Mouse (Mus musculus) NIH3T3 (cell line): ENCODE results near the gene Polrmt.

ENCODE experiments used
- DNase-seq: peaks from one replicate; pipeline ENCODE4 v3.0.0-alpha.2; 2012; ENCODE audit warnings: low read depth

Polrmt gene

DNA sequence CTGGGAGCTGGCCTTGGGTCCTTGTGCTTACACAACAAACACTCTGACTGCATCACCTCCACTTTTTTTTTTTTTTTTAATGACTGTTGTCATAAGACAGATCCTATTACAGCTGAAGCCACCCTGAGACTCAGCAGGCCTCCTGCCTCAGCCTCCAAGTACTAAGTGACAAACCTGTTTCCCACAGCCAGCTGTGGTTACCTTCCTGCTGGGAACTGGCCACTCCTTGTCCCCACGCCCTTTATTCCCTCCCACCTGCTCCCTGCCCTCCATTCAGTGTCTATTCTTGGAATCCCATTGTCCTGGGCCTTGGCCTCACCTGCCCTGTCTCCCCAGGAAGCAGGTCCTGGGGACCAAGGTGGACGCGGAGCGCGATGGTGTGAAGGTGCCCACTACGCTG lies 58.9 kb downstream of the Polrmt start:
- no peak for DNase-seq

DNA sequence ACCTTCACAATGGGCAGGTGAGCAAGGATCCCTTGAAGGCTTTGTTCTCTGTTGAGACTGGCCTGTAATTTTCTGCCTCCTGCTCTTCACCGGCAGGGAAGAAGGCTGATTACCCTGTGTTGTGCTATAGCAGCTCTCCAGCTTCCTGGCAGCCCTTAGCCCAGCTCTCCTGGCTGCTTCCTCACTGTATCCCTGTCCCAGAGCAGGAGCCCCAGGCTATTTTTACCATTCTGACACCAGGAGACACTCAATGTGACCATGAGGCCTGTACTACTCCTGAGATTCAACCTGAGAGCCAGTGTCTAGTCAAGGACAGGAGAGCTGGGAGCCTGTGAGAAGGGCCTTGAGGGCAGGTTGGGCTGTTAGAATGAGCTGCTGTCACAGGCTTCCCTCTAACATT lies 59.7 kb downstream of the Polrmt start:
- no peak for DNase-seq

DNA sequence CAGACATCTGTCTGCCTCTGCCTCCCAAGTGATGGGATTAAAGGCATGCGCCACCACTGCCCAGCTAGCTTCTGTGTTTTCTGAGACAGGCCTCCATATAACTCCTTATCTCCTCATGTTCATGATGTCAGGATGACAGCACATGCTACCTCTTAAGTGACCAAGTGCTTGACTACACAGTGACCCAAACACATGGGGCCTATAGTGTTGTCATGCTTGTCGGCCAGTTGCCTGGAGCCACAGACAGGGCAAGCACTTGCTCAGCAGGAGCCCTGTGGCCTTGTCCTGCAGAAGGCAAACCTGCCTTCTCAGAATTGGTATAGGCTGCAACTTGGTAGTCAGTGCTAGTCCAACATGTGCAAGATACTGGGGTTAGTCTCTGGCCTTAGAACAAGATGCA lies 60.2 kb downstream of the Polrmt start:
- no peak for DNase-seq
